Mouse (Mus musculus) WW6 (cell line): ENCODE data around the gene Rpl32.

ENCODE experiments used
- DNase-seq: peaks from one replicate; pipeline ENCODE4 v3.0.0-alpha.2; 2013; ENCODE audit warnings: low read depth, low spot score

Rpl32 gene

DNA sequence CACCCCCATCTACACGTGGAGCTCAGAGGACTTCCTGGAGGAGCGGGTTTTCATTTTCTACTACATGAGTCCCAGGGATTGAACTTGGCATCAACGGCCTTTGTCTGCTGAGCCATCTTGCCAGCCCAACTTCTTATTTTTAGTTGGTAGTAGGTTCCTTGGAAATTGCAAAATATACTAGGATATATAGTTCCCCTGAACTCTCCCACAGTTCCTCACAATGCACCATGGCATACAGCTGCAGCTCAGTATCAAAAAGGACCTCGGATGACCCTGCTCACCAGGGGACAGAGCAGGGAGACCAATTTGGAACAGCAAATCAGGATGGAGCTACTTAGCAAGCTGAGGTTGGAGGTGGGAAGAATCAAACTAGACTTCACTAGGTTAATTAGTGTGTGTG lies 6.5 kb upstream of the Rpl32 start:
- DNase-seq = no peak

DNA sequence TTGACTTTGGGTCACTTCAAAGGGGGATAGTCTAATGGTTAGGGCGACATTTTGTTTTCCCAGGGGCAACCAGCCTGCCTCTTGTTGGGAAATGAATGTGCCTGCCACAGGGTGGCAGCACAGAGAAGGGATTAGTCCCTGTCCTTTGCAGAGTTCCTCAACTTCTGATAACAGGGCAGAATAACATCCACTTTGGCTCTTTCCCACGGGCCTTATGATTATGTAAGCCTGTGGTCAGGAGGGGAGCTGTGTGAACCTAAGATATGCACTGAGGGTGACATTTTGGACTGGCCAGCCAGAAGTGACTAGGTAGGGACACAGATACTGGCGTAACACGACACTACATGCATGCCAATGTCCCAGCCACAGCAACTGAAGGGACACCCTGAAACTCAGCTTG lies 5.6 kb upstream of the Rpl32 start:
- no peak for DNase-seq

DNA sequence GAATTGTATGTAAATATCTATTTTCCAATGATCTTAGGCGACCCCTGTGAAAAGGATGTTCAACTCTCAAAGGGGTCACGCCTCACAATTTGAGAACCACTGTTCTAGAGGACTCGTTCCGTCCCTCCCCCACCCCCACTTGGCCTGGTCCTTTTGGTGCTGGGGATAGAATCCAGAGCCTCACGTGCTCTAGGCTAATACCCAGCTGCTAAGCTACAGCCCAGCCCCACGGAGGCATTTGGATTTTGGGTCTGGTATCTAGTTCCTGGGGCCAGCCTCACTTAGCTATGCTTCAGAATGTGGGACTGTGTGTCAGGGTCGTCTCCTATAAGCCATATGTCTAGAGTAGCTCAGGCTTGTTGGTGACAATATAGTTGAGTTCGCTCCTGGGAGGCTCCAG lies 3.1 kb upstream of the Rpl32 start:
- no peak for DNase-seq

DNA sequence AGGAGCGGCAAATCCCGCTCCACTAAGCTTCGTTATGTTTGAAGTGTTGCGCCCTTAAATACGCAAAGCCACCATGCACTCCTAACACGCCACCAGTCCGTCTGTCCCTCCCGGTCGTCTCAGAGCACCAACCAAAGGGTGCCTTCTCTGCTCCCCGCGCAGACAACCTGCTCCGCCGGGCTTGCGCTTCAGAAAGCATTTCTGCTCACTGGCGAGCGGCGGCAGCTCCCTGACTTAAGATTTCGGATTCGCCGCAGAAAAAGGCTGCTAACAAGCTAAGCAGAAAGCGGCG lies 405 bp downstream of the Rpl32 start:
- no peak for DNase-seq

DNA sequence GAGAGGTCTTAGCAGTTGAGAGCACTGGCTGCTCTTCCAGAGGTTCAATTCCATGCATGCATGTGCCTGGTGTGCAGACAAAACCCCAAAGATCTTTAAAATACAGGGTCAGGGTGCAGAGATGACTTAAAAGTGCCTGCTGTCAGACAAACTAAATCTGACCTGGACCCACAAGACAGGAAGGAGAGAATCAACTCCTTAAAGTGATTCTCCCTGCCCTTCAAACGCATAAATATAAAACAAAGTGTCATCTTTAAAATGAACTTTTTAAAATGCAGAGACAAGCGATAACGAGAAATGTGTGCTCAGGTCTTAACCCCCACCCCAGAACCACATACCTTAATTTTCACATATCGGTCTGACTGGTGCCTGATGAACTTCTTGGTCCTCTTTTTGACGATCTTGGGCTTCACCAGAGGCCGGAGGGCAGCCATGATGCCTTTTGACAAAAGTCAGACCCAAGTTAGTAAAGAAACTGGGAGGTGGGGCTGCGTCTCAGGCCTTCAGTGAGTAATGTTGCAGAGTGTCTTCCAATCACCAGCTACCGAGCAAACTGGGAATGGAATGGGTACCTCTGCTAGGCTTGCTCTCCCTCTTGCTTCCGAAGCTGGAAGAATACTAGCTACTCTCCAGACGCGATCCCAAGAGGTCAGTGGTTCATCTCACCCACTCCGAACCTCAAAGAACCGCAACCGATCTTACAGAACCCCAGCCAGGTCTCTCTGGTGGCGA lies 917 bp downstream of the Rpl32 start:
- DNase-seq = no peak

DNA sequence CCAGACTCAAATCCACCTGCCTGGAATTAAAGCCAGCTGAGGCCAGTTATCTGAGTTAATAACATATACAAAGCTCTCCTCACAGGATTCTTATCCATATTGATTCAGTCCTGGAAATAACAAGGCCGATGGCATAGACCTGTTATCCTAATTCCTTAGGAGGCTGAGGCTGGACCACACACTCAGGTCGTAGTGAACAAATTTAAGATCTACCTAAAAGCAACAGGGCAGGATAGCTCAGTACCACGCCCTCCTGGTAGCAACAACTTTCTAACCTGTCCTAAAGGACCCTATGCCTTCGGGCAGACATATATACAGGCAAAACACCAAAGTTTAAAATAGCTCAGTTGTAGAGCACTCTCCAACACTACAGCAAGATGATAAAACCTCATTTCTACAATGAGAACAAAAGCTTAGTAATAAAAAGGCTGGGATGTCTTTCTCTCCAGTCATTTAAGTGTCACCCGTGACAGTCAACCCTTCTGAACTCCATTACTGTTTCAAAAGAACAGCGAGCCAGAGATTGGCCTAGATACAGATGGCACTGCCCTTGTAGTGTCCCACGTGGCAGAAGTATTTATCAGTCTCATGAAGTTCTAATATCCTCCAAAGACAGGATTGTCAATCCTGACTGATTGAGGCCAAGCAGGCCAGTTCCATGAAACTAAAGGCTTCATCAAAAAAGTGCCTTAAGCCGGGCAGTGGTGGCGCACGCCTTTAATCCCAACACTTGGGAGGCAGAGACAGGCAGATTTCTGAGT lies 3.9 kb downstream of the Rpl32 start:
- DNase-seq = no peak

DNA sequence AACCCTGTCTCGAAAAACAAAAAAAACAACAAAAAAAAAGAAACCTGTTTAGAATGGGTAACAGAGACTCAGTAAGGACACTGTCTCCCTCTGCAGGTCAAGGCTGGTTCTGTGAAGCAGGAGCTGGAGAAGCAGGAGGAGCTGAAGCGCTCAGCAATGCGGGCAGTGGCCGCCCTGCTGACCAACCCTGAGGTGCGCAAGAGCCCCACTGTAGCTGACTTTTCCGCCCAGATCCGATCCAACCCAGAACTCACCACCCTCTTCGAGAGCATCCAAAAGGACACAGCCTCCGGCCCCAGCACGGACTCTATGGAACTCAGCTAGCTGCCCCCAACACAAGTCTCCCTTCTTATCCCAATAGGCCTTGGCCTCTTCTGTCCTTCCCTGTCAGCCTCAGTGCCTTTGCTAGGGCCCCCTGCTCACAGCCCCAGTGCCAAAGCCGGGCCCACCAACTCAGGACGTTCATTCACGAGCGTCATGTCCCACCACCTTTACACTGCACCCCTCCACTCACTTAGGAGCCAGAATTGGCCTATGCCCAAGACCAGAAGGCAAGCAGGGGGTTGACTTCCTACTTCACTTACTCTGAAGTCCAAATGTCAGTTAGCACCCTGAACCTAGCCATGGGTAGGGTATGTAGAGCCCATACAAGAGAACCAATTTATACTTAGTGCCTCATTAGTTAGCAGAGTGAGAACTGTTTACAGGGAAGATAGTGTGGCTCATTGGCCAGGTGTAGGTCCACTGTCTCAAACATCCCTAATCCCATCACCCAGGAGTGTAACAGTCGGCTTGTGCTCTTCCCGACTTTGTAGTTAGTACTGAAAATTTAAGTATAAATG lies 4.8 kb downstream of the Rpl32 start:
- peak; percentile 73 for DNase-seq

DNA sequence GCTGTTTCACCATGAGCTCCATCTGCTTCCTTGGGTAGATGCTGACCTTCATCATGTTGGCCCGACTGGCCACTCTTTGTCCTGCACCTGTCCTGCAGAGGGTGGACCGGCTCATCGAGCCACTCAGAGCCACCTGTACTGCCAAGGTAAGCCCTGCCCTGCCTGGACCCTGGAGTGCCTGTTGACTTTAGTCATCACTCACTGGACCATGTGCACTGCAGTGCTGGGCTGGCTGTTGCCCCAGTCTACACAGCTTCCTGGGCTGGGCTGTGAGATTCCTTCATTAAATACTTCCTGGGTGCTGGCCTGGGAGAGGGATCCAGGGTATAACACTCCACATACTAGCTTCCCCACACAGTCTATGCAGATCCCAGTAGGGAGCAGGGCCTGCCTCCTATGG lies 6.7 kb downstream of the Rpl32 start:
- DNase-seq = no peak

DNA sequence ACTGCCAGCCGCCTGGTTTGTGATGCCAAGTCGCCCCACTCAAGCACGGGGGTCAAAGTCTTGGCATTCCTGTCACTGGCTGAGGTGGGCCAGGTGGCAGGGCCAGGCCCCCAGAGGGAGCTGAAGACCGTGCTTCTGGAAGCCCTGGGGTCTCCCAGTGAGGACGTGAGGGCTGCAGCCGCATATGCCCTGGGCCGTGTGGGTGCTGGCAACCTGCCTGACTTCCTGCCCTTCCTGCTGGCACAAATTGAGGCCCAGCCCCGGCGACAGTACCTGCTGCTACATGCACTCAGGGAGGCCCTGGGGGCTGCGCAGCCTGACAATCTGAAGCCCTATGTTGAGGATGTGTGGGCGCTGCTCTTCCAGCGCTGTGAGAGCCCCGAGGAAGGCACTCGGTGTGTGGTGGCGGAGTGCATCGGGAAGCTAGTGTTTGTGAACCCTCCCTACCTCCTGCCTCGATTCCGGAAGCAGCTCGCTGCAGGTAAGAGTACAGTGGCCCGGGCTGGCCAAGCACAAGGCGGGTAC lies 15.8 kb downstream of the Rpl32 start:
- DNase-seq = no peak

DNA sequence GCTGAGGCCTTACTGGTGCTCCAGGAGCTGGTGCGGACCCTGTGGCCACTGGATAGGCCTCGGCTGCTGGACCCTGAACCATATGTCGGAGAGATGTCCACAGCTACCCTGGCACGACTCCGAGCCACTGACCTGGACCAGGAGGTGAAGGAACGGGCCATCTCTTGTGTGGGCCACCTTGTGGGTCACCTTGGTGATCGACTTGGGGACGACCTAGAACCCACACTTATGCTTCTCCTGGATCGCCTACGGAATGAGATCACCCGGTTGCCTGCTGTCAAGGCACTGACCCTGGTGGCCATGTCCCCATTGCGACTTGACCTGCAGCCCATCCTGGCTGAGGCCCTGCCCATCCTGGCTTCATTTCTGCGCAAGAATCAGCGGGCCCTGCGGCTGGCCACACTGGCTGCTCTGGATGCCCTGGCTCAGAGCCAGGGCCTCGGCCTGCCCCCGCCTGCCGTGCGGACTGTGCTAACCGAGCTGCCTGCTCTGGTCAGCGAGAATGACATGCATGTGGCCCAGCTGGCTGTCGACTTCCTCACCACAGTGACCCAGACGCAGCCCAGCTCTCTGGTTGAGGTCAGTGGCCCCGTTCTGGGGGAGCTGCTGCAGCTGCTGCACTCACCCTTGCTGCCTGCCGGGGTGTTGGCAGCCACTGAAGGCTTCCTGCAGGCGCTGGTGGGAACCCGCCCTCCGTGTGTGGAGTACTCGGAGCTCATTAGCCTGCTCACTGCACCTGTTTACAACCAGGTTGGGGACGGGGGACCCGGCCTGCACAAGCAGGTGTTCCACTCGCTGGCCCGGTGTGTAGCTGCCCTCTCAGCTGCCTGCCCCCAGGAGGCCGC lies 16.5 kb downstream of the Rpl32 start:
- no peak for DNase-seq

DNA sequence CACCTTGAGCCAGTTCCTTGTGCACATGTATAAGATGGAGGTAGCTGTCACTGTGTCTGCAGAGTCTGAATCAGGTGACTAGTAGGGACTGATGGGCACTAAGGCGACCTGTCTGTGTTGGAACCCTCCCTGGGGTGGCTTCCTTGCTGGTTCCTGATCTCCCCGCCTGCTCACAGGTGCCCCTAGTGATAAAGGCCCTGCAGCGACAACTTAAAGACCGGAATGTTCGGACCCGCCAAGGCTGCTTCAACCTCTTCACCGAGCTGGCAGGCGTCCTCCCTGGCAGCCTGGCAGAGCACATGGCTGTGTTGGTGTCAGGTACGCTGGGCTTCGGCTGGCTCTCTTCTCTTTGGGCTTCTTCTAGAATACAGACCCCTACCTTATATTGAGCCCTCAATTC lies 17.5 kb downstream of the Rpl32 start:
- no peak for DNase-seq

DNA sequence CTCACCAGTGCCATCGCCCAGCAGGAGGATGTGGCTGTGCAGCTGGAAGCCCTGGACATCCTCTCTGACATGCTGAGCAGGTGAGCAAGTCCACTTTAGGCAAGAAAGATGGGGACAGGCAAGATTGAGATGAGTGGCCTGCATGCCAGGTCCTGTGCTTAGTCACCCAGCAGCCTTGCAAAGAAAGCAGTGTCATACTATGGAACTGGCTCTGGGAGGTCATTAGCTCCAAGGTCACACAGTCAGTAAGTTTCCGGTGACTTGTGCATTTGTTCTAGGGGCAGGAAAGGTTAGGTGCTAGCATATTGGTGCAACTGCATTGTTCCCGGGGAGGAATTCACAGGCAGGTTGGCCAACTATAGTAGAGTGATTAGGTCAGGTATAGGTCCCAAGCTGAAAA lies 25.8 kb downstream of the Rpl32 start:
- no peak for DNase-seq

DNA sequence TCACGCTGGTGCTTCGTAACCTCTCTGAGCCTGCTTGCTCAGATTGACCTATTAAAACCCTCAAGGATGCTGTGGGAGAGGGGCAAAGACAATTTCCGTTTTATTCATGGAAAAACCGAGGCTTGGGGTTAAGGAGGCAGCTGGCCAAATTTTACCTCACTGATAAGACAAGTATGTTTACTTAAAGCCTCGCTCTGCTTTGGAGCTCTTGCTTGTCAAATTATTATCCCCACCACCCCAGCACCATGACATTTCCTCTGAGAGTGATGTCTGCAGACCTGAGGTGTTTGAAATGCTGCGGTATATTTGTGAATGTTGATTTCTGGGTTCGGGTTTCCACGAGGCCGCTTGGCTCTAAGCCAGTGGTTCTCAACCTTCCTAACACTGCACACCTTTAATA lies 32.2 kb downstream of the Rpl32 start:
- DNase-seq = no peak

DNA sequence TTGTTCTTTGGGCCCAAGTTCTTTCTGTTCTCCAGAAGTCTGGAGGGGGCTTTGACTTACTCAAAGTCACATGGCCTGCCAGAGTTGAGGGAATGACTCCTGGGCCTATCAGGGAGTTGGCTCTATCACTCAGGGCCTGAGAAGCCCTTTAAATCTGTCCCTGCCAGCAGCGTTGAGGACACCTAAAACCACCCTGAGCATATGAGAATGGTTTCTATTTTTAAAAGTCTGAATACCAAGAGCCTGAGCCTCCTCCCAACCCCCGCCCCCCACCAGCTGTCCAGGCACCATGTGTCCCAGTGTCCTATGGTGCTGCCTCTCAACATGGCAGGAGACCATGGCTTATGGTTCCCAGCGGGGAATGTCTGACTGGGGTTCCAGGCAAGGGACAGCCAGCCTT lies 32.7 kb downstream of the Rpl32 start:
- DNase-seq = no peak

DNA sequence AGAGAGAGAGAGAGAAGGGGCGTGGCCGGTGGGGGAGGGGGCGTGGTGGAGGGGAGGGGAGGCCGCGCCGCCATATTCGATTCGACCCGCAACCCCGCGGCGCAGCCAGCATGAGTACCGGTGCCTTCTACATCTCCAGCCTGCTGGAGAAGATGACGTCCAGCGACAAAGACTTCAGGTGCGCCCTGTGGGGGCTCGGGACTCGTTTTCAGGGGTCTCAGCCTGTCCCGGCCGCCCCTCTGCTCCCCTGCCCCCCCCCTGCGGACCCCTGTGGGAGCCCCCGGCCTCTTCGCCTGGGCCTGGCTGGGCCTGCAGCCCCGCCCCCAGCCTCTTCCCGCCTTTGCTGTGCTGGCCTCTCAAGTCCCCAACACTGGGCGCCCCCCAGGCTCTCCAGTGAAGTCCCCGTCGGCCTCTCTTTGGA lies 34.0 kb downstream of the Rpl32 start, which contains the start of gene Cand2:
Cand2 (plus strand) TSS at position 38 of the 421 bp plus-strand sequence.
- no peak for DNase-seq

DNA sequence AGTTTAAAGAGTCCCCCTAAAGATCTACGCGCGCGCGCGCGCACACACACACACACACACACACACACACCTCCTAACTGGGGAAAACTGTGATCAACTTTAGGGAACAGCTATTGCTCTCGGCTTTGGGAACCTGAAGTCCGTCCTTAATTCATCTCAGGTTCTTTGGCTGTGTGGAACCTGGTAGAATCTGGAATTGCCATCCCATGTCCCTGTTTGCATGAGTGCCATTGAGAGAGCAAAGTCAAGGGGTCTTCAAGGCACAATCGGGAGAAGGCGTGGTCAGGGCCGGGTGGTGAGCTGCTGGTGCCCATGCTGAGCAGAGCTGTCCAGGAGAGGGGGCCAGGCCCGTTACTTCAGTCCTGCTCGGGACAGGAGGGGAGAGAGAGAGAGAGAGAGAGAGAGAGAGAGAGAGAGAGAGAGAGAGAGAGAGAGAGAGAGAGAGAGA lies 34.6 kb downstream of the Rpl32 start:
- no peak for DNase-seq

DNA sequence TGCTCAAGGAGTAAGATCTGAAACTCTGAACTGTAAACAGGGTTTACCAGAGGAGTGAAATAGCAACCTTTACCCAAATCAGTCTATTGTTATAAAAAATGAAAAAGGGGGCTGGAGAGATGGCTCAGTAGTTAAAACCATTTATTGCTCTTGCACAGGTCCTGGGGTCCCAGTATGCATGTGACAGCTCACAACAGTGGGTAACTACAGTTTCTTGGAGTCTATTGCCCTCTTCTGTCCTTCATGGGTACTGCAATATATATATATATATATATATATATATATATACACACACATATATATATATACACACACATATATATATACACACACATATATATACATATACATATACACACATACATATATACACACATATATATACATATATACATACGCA lies 35.9 kb downstream of the Rpl32 start:
- no peak for DNase-seq

DNA sequence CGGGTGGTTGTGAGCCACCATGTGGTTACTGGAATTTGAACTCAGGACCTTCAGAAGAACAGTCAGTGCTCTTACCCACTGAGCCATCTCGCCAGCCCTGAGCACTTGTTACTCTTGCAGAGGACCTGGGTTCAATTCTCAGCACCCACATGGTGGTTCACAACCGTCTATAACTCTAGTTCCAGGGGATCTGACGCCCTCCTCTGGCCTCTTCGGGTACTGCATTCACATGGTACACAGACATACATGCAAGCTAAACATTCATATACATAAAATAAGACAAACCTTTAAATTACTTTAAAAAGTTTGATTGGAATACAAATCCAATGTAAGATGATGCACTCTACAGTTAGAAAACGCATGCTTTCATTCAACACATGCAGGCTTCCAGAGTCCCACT lies 36.3 kb downstream of the Rpl32 start:
- no peak for DNase-seq

DNA sequence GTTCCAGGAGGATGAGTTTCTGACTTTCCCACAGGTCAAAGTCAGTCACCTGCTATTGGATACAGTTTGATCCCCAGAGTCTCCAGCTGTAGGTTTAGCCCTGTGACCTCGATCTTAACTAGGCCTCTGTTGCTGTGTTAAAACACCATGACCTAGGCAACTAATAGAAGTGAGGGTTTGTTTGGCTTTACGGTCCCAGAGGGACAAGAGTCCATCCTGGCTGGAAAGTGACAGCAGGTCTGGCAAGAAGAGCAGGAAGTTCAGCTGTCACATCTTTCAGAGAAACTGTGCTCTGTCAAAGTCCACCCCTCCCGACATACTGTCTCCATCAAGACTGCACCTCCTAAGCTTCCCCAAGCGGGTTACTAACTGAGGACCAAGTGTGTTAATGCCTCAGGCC lies 37.7 kb downstream of the Rpl32 start:
- no peak for DNase-seq

DNA sequence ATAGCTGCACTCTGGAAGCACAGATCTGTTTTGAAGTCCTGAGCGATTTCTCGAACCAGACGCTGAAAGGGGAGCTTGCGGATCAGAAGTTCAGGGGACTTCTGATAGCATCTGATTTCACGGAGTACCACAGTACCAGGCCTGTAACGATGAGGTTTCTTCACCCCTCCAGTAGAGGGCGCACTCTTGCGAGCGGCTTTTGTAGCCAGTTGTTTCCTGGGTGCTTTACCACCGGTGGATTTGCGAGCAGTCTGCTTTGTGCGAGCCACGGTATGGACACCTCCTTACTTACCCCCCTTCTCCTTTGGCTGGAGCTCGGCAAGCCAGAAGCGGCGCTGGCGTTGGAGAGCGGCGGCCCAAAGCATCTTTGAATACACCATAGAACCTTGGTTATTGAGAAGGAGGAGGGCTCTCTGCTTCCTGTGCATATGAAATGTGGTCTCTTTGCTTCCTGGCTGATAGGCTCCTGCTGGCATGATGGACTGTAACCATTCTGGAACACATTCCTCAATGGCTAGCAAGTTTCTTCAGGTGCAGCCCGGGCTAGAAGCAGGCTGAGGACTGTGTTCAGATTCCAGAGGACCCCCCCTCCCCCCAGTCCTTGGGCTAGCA lies 38.4 kb downstream of the Rpl32 start:
- no peak for DNase-seq

DNA sequence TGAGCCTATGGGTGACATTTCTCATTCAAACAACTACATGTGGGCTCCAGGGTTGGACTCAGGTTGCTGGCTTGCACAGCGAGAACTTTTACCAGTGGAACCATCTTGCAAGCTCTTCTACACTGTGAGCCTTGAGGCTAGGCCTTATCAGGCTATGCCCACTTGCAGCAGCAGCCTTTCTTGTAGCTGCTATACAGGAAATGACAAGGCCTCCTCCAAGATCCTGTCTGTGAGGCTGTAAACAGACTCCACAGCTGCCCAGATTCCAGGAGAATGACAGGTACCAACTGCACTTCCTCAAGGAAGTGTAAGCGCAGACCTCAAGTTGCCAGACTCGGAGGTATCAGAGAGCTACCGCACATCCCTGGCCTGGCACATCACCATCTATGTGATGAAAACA lies 40.3 kb downstream of the Rpl32 start:
- no peak for DNase-seq
